Mouse (Mus musculus): ENCODE results near the gene 4930486L24Rik.
"Not testable (repeated sequence)": the region's sequence is repeated elsewhere in the genome, so short reads cannot be mapped to it uniquely, and the experiment has no call there.

Gene 4930486L24Rik

DNA sequence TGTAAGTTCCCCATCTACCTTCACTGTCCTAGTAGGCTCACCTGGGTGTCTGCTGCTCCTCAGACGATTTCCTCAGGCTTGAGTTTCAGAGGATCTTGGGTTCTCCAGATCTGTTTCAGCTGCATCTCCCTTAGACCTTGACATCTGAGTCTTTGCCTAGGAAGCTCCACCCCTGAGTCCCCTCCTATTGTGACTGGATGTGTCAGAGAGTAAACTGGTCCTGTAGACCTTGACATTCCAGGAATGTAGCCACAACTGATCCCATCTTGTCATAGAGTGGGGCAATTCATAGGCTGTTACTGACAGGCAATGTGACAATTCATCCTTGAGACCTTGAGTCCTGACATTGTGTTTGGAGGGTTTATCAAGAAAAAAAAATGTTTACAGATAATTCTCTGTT, at the start of gene 4930486L24Rik:
4930486L24Rik (minus strand) TSS at position 195 of the 400 bp plus-strand sequence.
- in situ Hi-C loops (cut with MboI, MseI): no loop called here

DNA sequence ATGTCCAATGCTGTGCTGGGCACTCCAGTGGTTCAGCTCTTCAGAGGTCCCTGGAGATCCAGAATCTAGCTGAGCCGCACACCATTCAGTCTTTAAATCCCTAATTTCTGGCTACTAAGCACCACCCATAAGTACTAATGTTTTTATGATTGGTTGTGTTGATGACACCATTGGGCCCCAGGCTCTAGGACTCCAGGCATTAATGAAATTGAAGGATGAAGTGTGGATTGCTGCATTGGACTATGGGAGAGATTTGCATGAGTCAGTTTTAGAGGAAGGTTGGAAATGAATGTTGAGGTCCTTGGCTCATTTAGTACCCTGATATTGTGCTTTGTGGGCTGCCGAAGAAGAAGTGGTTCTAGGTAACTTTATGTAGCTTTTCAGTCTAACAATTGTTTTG, 40.5 kb upstream of the 4930486L24Rik start, which contains the start of gene Tpbpb:
Tpbpb (minus strand) TSS at position 101 of the 400 bp plus-strand sequence.
- in situ Hi-C loops (cut with MboI, MseI): loop anchor here (10.0 kb wide), 2 partner anchors 730 to 970 kb away; partner anchors contain the start of gene Gas1

DNA sequence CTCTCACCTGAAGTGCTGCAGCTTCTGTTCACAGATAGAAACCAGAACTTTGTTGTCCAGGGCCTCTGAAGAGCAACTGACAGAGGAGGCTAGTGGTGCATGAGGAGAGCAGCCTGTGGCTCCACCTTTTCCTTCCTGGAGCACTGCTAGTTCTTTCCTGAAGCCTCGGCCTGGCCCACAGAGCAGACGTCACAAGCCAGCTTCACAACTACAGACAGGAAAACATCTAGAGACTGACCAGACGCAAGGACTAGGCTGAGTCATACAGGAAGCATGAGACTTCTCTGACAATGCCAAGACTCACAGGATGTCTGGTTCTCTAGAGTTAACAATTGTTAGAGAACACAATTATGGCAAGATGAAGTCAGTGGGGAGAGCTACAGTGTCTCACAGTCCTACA, 33.1 kb upstream of the 4930486L24Rik start, which contains the start of gene Ctla2b:
Ctla2b (minus strand) TSS at position 120 of the 400 bp plus-strand sequence.
- in situ Hi-C loops (cut with MboI, MseI): no loop called here

DNA sequence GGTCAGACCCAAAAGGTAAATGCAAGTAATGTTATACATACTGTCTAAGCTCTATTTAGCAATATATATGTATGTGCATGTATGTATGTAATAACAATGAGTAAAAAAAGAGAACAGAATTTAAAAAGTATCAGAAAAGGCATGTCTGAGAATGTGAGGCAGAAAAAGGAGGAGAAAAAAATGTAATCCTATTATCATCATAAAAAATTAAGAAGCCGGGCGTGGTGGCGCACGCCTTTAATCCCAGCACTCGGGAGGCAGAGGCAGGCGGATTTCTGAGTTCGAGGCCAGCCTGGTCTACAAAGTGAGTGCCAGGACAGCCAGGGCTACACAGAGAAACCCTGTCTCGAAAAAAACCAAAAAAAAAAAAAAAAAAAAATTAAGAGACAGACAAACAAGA, 32.5 kb upstream of the 4930486L24Rik start, which contains the start of gene Gm49392:
Gm49392 (minus strand) TSS at position 101 of the 400 bp plus-strand sequence.
- in situ Hi-C loops (cut with MboI, MseI): not testable (repeated sequence)

DNA sequence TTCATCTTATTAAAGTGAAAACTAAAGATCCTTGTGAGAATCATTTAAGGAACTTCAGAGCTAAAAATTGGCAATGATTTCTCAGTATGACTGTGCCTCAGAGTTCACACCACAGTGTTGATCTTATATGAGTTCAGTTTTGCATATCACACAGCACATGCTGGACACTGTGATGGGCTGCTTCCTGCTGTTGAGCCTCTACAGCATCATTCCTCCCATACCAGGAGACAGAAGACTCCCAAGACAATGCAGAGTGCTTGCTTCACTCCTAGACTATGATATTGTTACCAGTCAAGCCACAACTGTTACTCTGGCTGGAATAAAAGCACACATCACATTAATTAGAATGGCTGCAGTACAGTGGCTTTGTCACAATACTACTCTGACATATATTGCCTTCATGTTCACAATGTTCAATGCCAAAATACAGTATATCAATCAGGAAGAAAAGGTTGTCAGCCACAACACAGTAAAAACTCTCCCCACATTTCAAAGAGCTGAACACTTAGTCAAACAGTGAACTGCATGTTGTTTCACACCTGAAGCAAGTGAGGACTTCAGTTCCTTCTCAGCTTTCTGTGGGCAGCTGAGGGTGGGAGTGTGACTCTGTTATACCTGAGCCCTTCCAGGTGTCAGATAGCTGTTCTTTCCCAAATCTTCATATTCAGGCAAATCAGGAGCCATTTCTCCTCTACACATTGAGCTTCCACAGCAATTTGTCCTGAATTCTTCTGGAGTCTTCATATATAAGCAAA, 31.3 kb upstream of the 4930486L24Rik start:
- in situ Hi-C loops (cut with MboI, MseI): no loop called here

DNA sequence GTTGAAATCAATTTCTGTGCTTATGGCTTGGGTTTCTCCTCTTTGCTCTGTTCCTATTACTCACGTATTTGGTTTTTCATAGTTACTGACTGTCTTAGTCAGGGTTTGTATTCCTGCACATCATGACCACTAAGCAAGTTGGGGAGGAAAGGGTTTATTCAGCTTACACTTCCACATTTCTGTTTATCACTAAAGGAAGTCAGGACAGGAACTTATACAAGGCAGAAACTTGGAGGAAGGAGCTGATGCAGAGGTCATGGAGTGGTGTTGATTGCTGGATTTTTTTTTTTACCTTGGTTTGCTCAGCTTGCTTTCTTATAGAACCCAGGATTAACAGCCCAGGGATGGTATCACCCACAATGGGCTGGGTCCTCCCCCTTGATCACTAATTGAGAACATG, 28.0 kb upstream of the 4930486L24Rik start:
- in situ Hi-C loops (cut with MboI, MseI): no loop called here

DNA sequence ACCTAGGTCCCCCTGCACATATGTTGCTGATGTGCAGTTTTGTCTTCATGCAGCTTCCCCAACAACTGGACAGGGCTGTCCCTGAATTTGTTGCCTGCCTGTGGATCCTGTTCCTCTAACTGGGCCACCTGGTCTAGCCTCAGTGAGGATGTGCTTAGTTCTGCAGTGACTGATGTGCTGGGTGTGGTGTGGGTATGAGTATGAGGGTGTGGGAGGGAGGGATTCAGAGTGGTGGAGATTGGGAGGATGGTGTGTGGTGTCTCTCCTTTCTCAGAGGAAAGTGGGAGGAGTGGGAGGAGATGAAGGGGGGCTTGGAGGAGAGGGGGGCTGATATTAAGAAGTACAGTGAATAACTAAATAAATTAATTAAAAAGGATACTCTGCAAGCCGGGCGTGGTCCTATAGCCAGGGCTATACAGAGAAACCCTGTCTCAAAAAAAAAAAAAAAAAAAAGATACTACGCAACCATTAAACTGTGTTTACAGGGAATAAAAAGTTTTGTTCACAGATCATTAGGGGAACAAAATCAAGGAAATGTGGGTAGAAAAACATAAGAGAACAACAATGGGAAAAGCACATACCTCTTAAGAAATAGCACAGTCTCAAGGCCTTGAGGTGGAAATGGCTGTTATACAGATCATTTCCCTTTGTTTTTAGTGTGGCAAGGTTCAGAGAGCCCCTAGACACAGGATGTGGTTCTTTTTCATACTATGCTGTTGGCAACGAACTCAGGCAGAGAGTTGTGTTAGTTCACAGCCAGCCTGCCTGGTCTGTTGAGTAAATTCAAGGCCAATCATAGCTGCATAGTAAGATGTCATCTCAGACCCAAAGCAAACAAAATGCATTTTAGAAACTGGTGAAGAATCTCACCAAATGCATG, 15.8 kb downstream of the 4930486L24Rik start:
- in situ Hi-C loops (cut with MboI, MseI): no loop called here

DNA sequence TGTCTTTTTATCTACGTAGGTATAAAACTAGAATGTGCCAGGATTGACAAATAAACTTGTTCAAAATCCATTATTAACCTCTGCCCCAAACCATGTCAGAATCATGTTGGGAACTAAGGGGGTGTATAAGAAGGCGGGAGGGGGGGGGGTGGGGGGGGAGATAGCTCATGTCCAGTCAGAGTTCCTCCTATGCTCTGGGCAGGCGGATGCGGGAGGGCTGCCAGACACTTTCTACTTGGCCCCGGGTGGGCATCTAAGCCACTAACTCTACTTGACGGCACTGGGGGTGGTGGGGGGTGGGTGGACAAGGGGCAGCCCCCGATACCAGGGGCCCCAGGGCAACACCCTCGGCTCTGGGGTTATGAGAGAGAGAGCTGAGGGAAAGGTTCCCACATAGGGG, 21.1 kb downstream of the 4930486L24Rik start:
- in situ Hi-C loops (cut with MboI, MseI): no loop called here

DNA sequence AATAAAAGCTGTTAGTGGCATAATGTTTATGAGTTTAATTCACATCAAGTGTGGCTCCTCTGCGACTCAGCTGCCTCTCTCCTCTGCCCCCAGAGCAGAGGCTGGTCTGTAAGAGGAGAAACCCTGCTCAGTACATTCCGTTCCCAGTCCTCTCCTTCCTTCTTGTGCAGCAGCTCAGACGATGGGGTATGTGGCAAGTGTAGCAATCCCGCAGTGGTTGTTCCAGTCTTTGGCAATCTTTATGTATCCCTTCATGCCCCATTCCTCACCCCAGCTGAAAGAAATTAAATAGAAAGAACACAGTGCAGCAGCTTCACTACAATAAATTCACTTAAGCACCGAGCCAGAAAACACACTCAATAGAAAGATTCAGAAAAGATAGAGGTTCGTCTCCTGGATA, 21.6 kb downstream of the 4930486L24Rik start:
- in situ Hi-C loops (cut with MboI, MseI): no loop called here

DNA sequence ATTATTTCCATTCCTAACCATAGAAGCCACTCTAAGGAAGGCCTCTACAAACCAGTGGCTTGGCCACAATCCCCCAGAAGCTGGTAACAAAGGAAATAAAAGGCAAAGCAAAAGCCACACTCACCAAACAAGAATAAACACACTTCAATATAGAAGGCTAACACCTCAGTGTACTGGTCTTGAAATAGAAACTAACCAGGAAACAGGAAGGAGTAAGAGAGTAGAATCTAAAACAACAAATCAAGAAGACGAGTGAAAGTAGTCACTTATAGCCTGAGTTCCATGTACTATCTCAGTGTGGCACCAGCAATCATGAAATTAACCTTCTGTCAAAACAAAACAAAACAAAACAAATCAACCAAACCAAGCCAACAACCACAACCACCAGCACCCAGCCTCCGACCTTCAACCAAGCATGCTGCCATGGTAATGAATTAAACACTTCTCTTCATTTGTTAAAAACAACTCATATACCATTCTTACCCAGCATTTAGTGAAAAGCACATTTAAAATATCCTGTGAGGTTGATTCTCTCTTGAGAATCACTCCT, 24.8 kb downstream of the 4930486L24Rik start:
- in situ Hi-C loops (cut with MboI, MseI): no loop called here

DNA sequence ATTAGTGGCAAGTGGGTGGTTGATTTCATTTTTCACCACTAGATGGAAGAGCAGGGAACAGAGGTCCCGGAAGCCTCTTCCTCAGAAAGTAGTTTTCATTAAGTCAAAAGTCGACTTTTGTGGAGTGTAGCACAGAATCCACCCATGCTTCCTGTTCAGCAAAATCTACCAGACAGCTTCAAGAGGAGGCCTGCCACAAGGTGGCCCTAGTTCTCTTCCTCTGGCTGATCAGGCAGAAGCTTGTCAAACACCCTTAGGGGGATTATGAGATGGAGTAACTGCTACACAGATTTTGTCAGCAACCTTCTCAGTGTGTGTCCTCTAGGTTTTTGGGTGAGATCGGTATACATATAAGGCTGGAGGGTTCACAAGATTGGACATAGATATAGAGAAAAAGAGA, 38.2 kb downstream of the 4930486L24Rik start:
- in situ Hi-C loops (cut with MboI, MseI): no loop called here

DNA sequence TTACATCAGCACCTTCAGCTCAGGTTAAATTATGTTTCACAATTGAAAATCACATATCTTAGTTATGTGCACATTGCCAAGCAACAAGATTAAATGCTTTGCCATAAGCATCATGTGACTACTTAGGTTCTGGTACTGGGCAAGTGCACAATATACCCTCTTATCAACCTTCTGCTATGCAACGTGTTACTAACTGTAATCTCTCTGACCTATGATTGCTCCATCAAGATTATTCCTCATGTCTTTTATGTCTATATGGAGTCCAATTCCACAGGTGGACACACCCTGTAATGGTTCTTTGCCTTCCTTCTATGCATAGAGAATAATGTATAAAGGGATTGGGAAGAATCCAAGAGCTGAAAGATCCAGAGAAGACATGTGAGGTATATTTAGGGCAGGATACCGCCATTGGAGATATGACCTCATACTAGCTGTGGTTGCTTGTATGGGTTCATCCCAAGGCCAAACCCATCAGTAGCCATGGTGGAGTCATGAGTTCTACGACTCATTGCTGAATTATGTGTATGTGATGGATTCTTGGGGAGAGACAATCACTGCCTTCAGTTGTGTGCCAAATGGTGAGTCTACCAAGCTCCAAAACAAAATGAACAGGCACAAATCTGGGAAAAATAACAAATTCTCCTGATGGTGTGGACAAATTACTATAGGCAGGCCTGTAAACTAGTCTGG, 43.6 kb downstream of the 4930486L24Rik start:
- in situ Hi-C loops (cut with MboI, MseI): no loop called here

DNA sequence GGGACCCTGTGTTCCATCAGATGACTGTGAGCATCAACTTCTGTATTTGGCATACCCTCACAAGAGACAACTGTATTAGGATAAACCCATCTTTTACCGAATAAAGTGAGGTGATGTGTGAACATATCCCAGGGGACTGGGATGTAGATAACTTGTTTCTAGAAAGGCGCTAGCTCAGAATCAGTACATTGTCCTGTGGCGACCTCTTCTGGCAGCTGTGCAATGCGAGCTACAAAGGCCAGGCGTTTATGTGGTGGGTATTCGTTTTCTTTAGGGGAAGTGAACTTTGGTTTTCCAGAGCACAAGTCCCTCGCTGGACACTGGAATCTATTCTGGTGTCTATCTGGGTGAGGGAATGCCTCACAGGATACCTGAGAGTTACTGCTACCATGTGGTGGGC, 44.8 kb downstream of the 4930486L24Rik start:
- in situ Hi-C loops (cut with MboI, MseI): loop anchor here (5.0 kb wide), 1 partner anchor 57 kb away; no protein-coding TSS in a partner anchor

DNA sequence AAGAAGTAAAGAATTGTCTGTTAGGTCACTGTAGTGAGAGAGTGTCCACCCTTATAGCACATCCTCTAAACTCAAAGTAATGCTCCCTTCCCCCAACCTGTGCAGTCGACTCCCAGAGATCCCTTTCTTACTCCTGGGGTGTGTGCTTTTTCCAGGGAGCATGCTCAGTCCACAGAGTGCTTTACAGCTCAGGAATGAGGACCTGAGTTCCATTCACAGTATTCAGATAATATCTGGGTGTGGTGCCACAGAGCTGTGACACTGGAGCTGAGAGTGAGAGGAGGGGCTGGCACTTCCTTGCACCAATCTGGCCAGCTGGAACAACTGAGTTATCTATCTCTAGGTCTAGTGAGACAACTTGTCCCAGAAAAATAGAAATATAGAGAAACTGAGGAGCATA, 50.6 kb downstream of the 4930486L24Rik start:
- in situ Hi-C loops (cut with MboI, MseI): no loop called here

DNA sequence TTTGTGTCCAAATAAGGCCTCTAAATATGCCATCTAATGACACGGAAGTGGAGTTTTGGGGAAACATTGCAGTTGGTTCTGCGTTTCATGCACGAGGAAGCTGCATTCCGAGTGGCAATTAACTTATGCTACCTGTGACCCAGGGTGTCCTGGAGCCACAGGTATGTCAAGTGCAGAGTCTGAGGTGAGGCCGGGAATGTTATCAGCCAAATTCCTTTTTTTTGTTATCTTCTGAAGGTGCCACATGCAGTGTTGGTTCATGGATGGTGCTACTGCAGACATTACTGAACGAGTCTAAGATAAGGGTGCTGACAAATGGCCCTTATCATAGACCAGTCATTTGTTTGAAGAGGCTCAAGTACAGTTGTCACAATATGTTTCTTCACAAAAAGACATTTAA, 51.5 kb downstream of the 4930486L24Rik start:
- in situ Hi-C loops (cut with MboI, MseI): no loop called here

DNA sequence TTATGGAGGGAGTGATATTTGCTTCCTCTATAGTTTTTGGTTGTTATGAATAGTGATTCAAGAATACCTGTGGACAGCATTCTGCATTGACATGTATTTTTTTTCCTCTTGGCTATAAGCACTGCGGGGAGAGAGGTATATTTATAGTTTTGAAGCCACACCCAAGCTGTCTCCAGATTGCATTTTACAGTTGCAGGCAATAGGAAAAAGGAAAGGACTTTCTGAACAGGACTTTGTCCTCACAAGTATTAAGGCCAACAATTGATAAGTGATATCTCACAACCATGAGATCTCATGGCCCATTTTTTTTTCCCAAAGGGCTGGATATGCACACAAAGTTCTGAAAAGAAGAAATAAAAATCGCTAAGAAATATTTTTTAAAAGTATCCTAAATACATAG, 54.6 kb downstream of the 4930486L24Rik start:
- in situ Hi-C loops (cut with MboI, MseI): no loop called here

DNA sequence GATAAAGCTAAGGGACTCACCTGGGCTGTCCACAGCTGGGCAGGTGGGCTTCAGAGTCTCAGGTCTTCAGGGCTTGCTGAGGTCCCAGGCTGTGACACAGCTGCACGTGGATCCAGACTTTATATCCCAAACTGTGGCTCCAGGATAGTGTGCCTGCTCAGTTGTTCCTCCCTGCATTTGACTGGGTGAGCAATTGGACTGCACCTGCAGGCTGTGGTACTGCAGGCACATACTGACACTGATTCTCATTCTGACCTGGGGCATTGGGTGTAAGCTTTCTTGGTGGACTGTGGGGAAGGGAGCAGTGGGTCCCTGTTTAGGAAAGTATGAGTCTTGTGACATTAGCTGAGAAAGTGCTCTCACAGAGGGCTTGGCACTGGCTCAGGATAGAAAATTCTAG, 61.5 kb downstream of the 4930486L24Rik start, which contains the start of gene Ctsll3:
Ctsll3 (minus strand) TSS at position 101 of the 400 bp plus-strand sequence.
- in situ Hi-C loops (cut with MboI, MseI): no loop called here
